Mouse (Mus musculus): ENCODE measurements around the gene Jtb. TPM values are rescaled to one million over a fixed set of nuclear protein-coding genes. Genes with fewer than 3 reads are reported as not detected.

Jtb gene
- polyA plus RNA-seq, 1 experiment from 2014 or later = 100 TPM

DNA sequence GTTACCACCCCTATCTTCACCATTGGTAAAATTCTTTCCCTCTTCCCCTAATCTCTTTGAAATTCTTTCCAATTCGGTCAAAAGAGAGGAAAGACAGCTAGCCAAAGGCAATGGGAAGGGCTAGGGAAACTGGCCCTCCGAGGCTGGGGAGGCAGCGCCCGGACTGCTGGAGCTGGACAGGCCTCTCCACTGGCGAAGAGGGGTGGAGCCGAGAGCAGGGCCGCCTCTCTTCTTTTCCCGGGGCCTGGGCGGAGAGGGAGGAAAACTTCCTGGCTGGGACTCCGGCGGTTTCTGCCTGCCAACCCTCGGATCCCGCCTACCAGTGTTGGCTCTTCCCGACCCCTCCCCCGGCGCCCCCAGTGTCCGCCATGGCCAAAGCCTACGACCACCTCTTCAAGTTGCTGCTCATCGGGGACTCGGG, 10.9 kb upstream of the Jtb start:
- Histone ChIP-seq H3K4me2 (ENCODE audit: low read length) (peak overlapping the region; percentile 64), H3K4me1 (ENCODE audit: control insufficient read depth, insufficient read depth, low read length) (peaks cover 8% of the 10 kb centered on the region; the same call in 1 of the 2 replicates), H3K9me3 (replicated peaks; ENCODE audit: control insufficient read depth, low read length, poor library complexity, severe bottlenecking) (no peaks in the 10 kb centered on the region), H3K4me3 (ENCODE audit: low read depth, low read length) (peak overlapping the region; percentile 31), H3K27me3 (ENCODE audit: control insufficient read depth, insufficient read depth, low read depth, low read length) (no peaks in the 10 kb centered on the region), H3K27ac (ENCODE audit: low read length) (peak overlapping the region; percentile 59; the same call in 1 of the 2 replicates), H3K36me3 (ENCODE audit: control insufficient read depth, insufficient read depth, low read length) (no peaks in the 10 kb centered on the region), H3K9ac (ENCODE audit: low read depth, low read length) (peak overlapping the region; percentile 51)
- peak; percentile 63; the same call in 1 of the 2 replicates for ATAC-seq
- WGBS = 0% methylated on average over 16 of the region's 20 CpGs

DNA sequence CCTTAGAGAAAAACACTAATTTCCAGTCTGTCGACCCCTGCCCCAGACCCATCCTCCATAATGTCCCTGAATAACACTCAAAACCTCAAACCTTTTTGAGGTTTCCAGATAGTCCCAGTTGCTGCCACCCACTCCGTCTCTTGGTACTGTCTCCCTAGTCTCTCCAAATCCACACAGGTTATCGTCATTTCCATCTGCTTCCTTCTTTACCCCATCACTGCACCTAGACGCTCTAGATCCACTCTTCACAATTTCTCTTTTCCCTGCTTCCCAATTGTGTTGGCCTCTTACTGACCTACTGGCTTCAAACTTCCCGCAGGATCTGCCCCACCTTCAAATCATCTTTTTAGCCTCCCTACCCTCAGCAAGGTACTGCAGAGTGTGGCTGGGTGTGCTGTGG, 10.3 kb upstream of the Jtb start:
- no peaks in the 10 kb centered on the region for H3K27me3 ChIP-seq (ENCODE audit: control insufficient read depth, insufficient read depth, low read depth, low read length)
- H3K4me3 ChIP-seq (ENCODE audit: low read depth, low read length) = peak overlapping the region; percentile 31
- peaks cover 8% of the 10 kb centered on the region; the same call in 1 of the 2 replicates for H3K4me1 ChIP-seq (ENCODE audit: control insufficient read depth, insufficient read depth, low read length)
- no peaks in the 10 kb centered on the region for H3K36me3 ChIP-seq (ENCODE audit: control insufficient read depth, insufficient read depth, low read length)
- peak overlapping the region; percentile 64 for H3K4me2 ChIP-seq (ENCODE audit: low read length)
- no peaks in the 10 kb centered on the region for H3K9me3 ChIP-seq (replicated peaks; ENCODE audit: control insufficient read depth, low read length, poor library complexity, severe bottlenecking)
- WGBS = 24% methylated on average over 5 of the region's 5 CpGs
- H3K27ac ChIP-seq (ENCODE audit: low read length) = no peak overlapping the region
- H3K9ac ChIP-seq (ENCODE audit: low read depth, low read length) = peak overlapping the region; percentile 51; the same call in 1 of the 2 replicates
- ATAC-seq = no peak

DNA sequence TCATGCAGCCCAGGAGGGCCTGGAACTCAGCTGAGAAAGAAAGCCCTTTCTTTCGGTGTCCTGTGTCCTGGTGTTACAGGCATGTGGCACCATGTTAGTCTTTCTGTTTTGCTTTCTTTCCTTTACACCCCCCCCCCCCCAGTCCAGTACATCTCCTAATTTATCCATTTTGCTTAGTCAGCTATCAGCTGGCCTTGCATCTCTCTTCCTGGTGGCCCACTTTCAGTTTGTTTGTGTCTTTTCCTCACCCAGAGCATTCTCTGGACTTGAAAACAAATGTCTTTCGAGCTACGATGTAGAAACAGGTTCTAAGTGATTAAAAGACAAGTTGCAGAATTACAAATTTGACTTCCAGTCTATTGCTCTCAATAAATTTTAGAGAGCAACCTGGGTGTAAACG, 8.9 kb upstream of the Jtb start:
- H3K36me3 ChIP-seq (ENCODE audit: control insufficient read depth, insufficient read depth, low read length) = no peaks in the 10 kb centered on the region
- no peak overlapping the region for H3K27ac ChIP-seq (ENCODE audit: low read length)
- no peak overlapping the region for H3K4me2 ChIP-seq (ENCODE audit: low read length)
- WGBS = 90% methylated on average over 4 of the region's 4 CpGs
- H3K27me3 ChIP-seq (ENCODE audit: control insufficient read depth, insufficient read depth, low read depth, low read length) = no peaks in the 10 kb centered on the region
- H3K4me1 ChIP-seq (ENCODE audit: control insufficient read depth, insufficient read depth, low read length) = peaks cover 8% of the 10 kb centered on the region; the same call in 1 of the 2 replicates
- no peak overlapping the region for H3K9ac ChIP-seq (ENCODE audit: low read depth, low read length)
- H3K4me3 ChIP-seq (ENCODE audit: low read depth, low read length) = no peak overlapping the region
- ATAC-seq = no peak
- no peaks in the 10 kb centered on the region for H3K9me3 ChIP-seq (replicated peaks; ENCODE audit: control insufficient read depth, low read length, poor library complexity, severe bottlenecking)

DNA sequence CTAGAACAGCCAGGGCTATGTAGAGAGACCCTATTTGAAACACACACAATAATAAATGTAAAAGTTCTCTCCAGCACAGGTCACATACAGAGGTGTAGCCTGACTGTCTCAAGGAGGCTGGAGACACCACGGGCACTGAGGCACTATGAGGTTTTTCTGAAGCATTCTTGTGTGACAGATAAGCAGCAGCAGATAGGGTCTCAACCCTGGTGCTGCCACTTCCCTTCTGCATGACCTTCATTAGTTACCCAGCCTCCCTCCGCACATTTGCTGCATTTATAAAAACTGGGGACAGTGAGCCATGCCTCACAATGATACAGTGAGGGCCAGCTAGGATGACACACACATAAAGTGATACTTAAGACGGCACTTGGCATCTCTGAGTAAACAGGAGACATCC, 8.5 kb upstream of the Jtb start:
- no peak overlapping the region for H3K4me2 ChIP-seq (ENCODE audit: low read length)
- no peaks in the 10 kb centered on the region for H3K27me3 ChIP-seq (ENCODE audit: control insufficient read depth, insufficient read depth, low read depth, low read length)
- H3K4me1 ChIP-seq (ENCODE audit: control insufficient read depth, insufficient read depth, low read length) = peaks cover 8% of the 10 kb centered on the region; the same call in 1 of the 2 replicates
- H3K9ac ChIP-seq (ENCODE audit: low read depth, low read length) = no peak overlapping the region
- no peak overlapping the region for H3K27ac ChIP-seq (ENCODE audit: low read length)
- H3K4me3 ChIP-seq (ENCODE audit: low read depth, low read length) = no peak overlapping the region
- no peak for ATAC-seq
- H3K9me3 ChIP-seq (replicated peaks; ENCODE audit: control insufficient read depth, low read length, poor library complexity, severe bottlenecking) = no peaks in the 10 kb centered on the region
- H3K36me3 ChIP-seq (ENCODE audit: control insufficient read depth, insufficient read depth, low read length) = no peaks in the 10 kb centered on the region
- WGBS = 90% methylated on average over 3 of the region's 3 CpGs

- no peaks in the 10 kb centered on the region for H3K36me3 ChIP-seq (ENCODE audit: control insufficient read depth, insufficient read depth, low read length)
- no peak overlapping the region for H3K9ac ChIP-seq (ENCODE audit: low read depth, low read length)
- WGBS = 87% methylated on average over 10 of the region's 10 CpGs
- no peak overlapping the region for H3K4me3 ChIP-seq (ENCODE audit: low read depth, low read length)
- H3K9me3 ChIP-seq (replicated peaks; ENCODE audit: control insufficient read depth, low read length, poor library complexity, severe bottlenecking) = no peaks in the 10 kb centered on the region
- H3K4me1 ChIP-seq (ENCODE audit: control insufficient read depth, insufficient read depth, low read length) = peaks cover 8% of the 10 kb centered on the region; the same call in 1 of the 2 replicates
- H3K27ac ChIP-seq (ENCODE audit: low read length) = no peak overlapping the region
- H3K4me2 ChIP-seq (ENCODE audit: low read length) = no peak overlapping the region
- no peak for ATAC-seq
- H3K27me3 ChIP-seq (ENCODE audit: control insufficient read depth, insufficient read depth, low read depth, low read length) = no peaks in the 10 kb centered on the region
Observed at GRCm38 (mm10) chr3:90224331-90224730, 7.1 kb upstream of the Jtb start.

DNA sequence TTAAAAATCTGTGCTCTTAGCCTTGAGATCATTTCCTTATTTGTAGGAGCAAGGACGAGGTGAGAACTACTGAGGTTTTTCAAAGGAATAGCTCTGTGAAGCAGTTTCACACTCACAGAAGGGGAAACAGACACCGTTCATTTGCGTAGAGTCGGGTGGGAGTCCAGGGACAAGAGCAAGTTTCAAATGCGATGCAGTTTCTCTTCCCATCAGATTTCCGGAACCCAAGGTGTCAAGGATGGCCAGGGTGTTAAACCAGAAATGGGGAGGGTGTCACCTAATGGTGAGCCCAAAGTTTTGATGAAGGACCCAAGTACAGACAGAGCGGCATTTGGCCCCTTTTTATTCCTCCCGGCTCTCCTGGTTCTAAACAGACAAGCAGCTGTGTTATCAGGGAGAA, 322 bp upstream of the Jtb start:
- H3K9ac ChIP-seq (ENCODE audit: low read depth, low read length) = peak overlapping the region; percentile 66; the same call in 1 of the 2 replicates
- H3K4me3 ChIP-seq (ENCODE audit: low read depth, low read length) = peak overlapping the region; percentile 56
- 16% methylated on average over 8 of the region's 8 CpGs for WGBS
- peak overlapping the region; percentile 66 for H3K4me2 ChIP-seq (ENCODE audit: low read length)
- peaks cover 6% of the 10 kb centered on the region for H3K36me3 ChIP-seq (ENCODE audit: control insufficient read depth, insufficient read depth, low read length)
- no peaks in the 10 kb centered on the region for H3K9me3 ChIP-seq (replicated peaks; ENCODE audit: control insufficient read depth, low read length, poor library complexity, severe bottlenecking)
- ATAC-seq = no peak
- peak overlapping the region; percentile 50 for H3K27ac ChIP-seq (ENCODE audit: low read length)
- no peaks in the 10 kb centered on the region for H3K27me3 ChIP-seq (ENCODE audit: control insufficient read depth, insufficient read depth, low read depth, low read length)
- H3K4me1 ChIP-seq (ENCODE audit: control insufficient read depth, insufficient read depth, low read length) = peaks cover 6% of the 10 kb centered on the region

- H3K4me2 ChIP-seq (ENCODE audit: low read length) = no peak overlapping the region
- ATAC-seq = no peak
- WGBS = 86% methylated on average over 2 of the region's 2 CpGs
Observed at GRCm38 (mm10) chr3:90241251-90241650, 9.9 kb downstream of the Jtb start.

GRCm38 (mm10) chr3:90241669-90242358, 10.4 kb downstream of the Jtb start:
- Histone ChIP-seq H3K36me3 (ENCODE audit: control insufficient read depth, insufficient read depth, low read length) (no peaks in the 10 kb centered on the region), H3K4me2 (ENCODE audit: low read length) (no peak overlapping the region), H3K27ac (ENCODE audit: low read length) (no peak overlapping the region), H3K4me1 (ENCODE audit: control insufficient read depth, insufficient read depth, low read length) (peaks cover 7% of the 10 kb centered on the region; the same call in 1 of the 2 replicates), H3K9me3 (replicated peaks; ENCODE audit: control insufficient read depth, low read length, poor library complexity, severe bottlenecking) (no peaks in the 10 kb centered on the region), H3K27me3 (ENCODE audit: control insufficient read depth, insufficient read depth, low read depth, low read length) (no peaks in the 10 kb centered on the region), H3K4me3 (ENCODE audit: low read depth, low read length) (no peak overlapping the region), H3K9ac (ENCODE audit: low read depth, low read length) (no peak overlapping the region)
- no peak for ATAC-seq
- WGBS = 89% methylated on average over 10 of the region's 10 CpGs

More at GRCm38 (mm10) chr3:90241251-90241650, 9.9 kb downstream of the Jtb start:
- Histone ChIP-seq H3K4me3 (ENCODE audit: low read depth, low read length) (no peak overlapping the region), H3K27ac (ENCODE audit: low read length) (no peak overlapping the region), H3K4me1 (ENCODE audit: control insufficient read depth, insufficient read depth, low read length) (peaks cover 7% of the 10 kb centered on the region; the same call in 1 of the 2 replicates), H3K27me3 (ENCODE audit: control insufficient read depth, insufficient read depth, low read depth, low read length) (no peaks in the 10 kb centered on the region), H3K36me3 (ENCODE audit: control insufficient read depth, insufficient read depth, low read length) (peaks cover 2% of the 10 kb centered on the region; the same call in 1 of the 2 replicates), H3K9me3 (replicated peaks; ENCODE audit: control insufficient read depth, low read length, poor library complexity, severe bottlenecking) (no peaks in the 10 kb centered on the region), H3K9ac (ENCODE audit: low read depth, low read length) (no peak overlapping the region)
